Mouse (Mus musculus): Measurements from ENCODE around the gene Suco.

Suco gene

DNA sequence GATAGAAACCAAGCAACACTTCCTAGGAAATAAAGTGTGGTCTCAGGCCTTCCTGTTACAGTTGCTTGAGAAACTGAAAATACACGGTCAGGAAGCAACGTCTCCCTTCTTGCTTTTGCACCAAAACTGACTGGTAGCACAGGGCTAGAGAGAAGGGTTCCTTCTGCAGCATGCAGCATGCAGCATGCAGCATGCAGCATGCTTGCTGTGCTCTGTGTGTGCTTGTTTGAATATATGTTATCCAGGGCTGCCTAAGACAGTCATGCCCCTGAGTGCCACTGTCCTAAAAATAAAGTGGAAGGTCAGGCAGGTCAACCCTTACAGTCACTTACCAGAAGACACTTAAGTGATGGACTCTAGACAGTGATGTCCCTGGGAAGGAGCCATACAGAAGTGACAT is 17.6 kb upstream of the Suco start:
- peak; percentile 35 for DNase-seq

GRCm38 (mm10) chr1:161888823-161889222 is 12.3 kb upstream of the Suco start:
- no peak for DNase-seq

- DNase-seq: no peak
These were observed 11.3 kb upstream of the Suco start for GRCm38 (mm10) chr1:161887679-161888260.

DNA sequence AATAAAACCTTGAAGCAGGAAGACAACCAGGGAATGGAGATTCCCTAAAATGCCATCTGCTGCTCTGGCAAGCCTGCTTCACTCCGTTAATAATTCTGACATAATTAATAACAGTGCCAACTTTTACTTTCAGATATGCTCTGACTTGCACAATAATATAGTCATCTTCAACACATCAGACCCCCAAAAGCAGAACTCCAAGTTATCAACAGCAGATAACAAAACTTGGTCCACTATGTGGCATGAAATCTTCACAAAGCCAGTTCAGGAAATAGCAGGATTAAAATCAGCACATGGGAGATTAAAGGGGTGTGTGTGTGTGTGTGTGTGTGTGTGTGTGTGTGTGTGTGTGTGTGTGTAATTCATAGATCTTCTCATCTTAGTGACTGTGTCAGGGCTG is 9.3 kb upstream of the Suco start:
- no peak for DNase-seq

DNA sequence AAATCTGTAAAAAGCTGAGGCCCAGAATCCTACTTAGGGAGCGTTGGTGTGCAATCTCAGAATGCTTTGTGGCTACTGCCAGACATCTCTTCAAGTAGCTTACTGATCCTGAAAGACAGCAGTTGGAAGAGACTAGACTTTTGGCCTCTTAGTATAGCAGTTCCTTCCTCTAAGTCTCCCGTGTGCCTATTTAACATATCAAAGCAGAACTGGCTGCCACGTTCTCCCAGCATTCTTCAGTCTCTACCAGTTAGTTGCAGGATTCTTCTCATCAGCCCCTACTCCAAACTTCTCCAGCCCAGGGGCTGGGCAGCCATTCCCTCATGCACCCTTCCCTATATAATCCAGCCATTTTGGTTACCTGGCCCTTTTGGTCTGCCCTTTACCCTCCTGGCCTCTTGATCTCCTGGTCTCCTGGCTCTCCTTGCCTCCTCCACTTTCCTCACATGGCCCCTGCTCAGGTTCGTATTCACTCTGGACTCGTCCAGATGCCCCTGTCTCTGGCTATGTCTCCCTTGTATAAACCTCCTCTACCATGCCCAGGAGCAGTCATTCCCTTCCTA is 1.2 kb upstream of the Suco start:
- DNase-seq: no peak

GRCm38 (mm10) chr1:161875706-161876552 is 553 bp downstream of the Suco start:
- DNase-seq: peak; percentile 63

DNA sequence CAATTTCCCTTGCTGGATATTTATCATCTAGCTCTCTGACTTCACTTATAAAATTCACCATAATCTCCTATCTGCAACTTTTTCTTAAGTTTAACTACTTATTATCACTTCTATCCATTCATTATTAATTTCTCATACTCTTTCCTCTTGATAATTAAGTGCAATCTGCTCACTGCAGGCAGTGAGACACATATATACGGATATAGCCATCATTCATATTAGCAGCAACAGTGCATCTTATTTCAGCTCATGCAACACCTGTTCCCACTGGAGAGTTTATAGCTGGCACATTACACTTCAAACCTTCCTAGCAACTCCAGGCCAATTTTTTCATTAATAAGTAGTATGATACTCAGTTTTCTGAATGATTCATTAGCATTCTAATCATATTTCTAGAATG is 7.1 kb downstream of the Suco start:
- DNase-seq: no peak

DNA sequence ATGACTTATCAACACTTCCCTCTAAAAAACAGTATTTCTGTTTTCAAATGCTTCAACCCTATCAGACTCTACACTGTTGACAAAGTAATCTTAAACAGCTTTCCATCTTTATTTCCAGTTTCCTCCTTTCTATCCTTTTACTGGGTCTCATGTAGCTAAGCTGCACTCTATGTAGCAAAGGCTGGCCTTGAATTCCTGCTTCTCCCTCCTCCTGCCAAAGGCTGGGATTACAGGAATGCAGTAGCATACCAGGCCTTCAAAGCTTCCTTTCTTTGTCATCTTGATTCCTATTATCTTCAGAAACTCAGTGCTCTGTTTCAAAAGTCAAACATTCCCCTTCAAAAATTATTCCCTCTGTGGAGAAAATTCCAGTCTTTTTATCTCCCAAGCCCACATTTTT is 8.1 kb downstream of the Suco start:
- DNase-seq: no peak

- DNase-seq: no peak
These were observed 12.7 kb downstream of the Suco start for GRCm38 (mm10) chr1:161863742-161864141.

GRCm38 (mm10) chr1:161859248-161859647 is 17.2 kb downstream of the Suco start:
- DNase-seq: no peak

GRCm38 (mm10) chr1:161826677-161827076 is 49.8 kb downstream of the Suco start:
- no peak for DNase-seq

- no peak for DNase-seq
These were observed 67.1 kb downstream of the Suco start for GRCm38 (mm10) chr1:161809428-161809827.

- no peak for DNase-seq
These were observed 67.5 kb downstream of the Suco start for GRCm38 (mm10) chr1:161808980-161809379.

DNA sequence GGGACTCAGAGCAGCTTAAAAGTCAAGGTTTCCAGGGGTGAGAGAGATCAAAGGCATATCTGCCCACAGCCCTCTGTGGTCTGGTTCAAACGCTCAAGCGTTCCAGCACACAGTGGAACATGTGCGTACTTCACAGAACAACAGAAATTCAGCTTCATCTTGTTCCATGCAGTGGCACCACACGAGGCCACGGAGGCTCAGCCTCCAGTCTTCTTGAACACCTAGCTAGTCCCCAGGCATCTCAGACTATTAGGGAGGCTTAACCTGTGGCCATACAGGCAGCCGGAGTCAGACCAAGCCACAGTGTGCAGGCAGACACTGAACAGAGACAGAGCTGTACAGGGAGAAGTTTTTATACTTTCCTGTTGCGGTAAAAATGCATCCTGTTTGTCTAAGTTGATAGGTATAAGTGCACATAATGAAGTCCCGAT is 71.9 kb downstream of the Suco start:
- no peak for DNase-seq

- DNase-seq: no peak
These were observed 75.2 kb downstream of the Suco start for GRCm38 (mm10) chr1:161801321-161801720.

- no peak for DNase-seq
These were observed 76.2 kb downstream of the Suco start for GRCm38 (mm10) chr1:161800256-161800655.

DNA sequence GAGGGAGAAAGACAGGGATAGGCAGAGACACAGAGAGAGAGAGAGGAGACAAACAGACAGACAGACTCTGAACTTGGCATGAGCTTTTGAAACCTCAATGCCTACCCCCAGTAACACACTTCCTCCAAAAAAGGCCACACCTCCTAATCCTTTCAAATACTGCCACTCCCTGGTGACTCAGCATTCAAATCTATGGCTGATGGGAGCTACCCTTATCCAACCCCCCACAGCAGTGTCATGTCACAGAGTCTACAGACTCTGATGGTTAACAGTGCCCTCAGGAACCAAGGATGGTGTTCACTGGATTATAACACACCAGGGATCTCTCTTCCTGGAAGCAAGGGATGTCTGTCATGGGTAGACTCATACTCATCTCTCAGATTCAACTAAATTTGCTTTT is 76.7 kb downstream of the Suco start:
- peak; percentile 43 for DNase-seq

GRCm38 (mm10) chr1:161798866-161799265 is 77.6 kb downstream of the Suco start:
- no peak for DNase-seq

GRCm38 (mm10) chr1:161794447-161795211 is 81.9 kb downstream of the Suco start:
- no peak for DNase-seq

DNA sequence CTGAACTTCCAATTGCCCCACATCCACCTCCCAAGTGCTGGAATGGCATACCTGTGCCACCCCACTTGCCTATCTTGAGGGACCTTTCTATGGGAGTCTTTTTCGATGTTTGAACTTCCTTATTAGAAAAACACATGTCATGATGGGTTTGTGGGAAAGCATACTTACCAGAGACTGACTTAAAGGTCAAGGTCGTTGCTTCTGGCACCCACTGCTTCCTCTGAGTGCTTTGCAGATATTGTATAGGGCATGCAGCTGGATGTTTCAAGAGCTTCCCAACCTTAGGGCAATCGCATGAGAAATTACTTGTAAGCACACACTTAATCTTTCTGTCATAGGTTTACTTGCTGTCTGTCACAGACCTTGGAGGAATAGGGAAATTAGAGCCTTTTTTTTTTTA is 83.2 kb downstream of the Suco start:
- no peak for DNase-seq

- peak; percentile 73 for DNase-seq
These were observed 83.9 kb downstream of the Suco start for GRCm38 (mm10) chr1:161792687-161792969.

- DNase-seq: peak; percentile 39
These were observed 84.4 kb downstream of the Suco start for GRCm38 (mm10) chr1:161791854-161792686.

- DNase-seq: no peak
These were observed 88.1 kb downstream of the Suco start, which contains the start of gene Fasl for GRCm38 (mm10) chr1:161788339-161788738. Fasl (minus strand) TSS chr1:161788495.

All from liver (tissue).